ENCODE assay signal across 22 mouse cellular contexts in genomic region chr3:145521528-145522080, GRCm38 (mm10). TPM values are rescaled to one million over a fixed set of nuclear protein-coding genes. Genes with fewer than 3 reads are reported as not detected.
DNase-seq lines count a peak whose midpoint lies in the region; ATAC-seq and TF ChIP-seq lines count a peak whose summit lies in the region.
"Had no signal": no experiment of that assay in that cellular context is flagged by ENCODE, and none has a peak within 500 bp of the region (broad histone marks: within the 10 kb centered on the region; RNA-seq: fewer than 3 reads in every experiment).

No protein-coding gene starts in this region.

- H3K4me3 ChIP-seq in embryonic facial prominence, embryonic 13.5 days, result no peak overlapping the region
- no peak overlapping the region for H3K4me3 ChIP-seq in embryonic facial prominence, embryonic 10.5 days
- no peak overlapping the region for H3K4me3 ChIP-seq in myocyte
- H3K4me3 ChIP-seq: forebrain, embryonic 13.5 days; heart, adult 2 months; heart, embryonic 15.5 days; hindbrain, embryonic 15.5 days had no signal

- H3K36me3 ChIP-seq in embryonic facial prominence, embryonic 13.5 days, result no peaks in the 10 kb centered on the region
- no peaks in the 10 kb centered on the region for H3K36me3 ChIP-seq in embryonic facial prominence, embryonic 10.5 days (replicated peaks)
- H3K36me3 ChIP-seq in myocyte (ENCODE audit: control insufficient read depth, insufficient read depth), result no peaks in the 10 kb centered on the region
- H3K36me3 ChIP-seq: heart, embryonic 15.5 days; hindbrain, embryonic 15.5 days had no signal

- H3K27me3 ChIP-seq in embryonic facial prominence, embryonic 13.5 days, result no peaks in the 10 kb centered on the region
- no peaks in the 10 kb centered on the region for H3K27me3 ChIP-seq in embryonic facial prominence, embryonic 10.5 days (replicated peaks; ENCODE audit: low read depth, poor library complexity, severe bottlenecking)
- H3K27me3 ChIP-seq in myocyte (ENCODE audit: control insufficient read depth, insufficient read depth, insufficient read length), result no peaks in the 10 kb centered on the region
- H3K27me3 ChIP-seq: CH12.LX; forebrain, embryonic 13.5 days; heart, embryonic 15.5 days; hindbrain, embryonic 15.5 days had no signal

- no peak overlapping the region for H3K4me2 ChIP-seq in embryonic facial prominence, embryonic 13.5 days
- peak overlapping the region; percentile 63 for H3K4me2 ChIP-seq in myocyte (ENCODE audit: low read depth)
- H3K4me2 ChIP-seq: forebrain, embryonic 13.5 days; heart, embryonic 11.5 days; heart, embryonic 15.5 days; hindbrain, embryonic 15.5 days had no signal

- no peaks in the 10 kb centered on the region for H3K79me2 ChIP-seq in myocyte (ENCODE audit: control insufficient read depth, insufficient read depth)

- ATAC-seq in embryonic facial prominence, embryonic 13.5 days (ENCODE audit: insufficient number of reproducible peaks, insufficient read depth, low FRiP score, low TSS enrichment, low read depth), result no peak
- ATAC-seq in megakaryocyte, adult 5-6 weeks (ENCODE audit: poor library complexity, severe bottlenecking), result no peak
- ATAC-seq: activated CD4-positive, CD25-positive, alpha-beta regulatory T cell, adult 4 months; forebrain, embryonic 13.5 days; forebrain, postnatal 0 days; intestine, embryonic 16.5 days had no signal

- H3K9ac ChIP-seq in embryonic facial prominence, embryonic 13.5 days, result no peak overlapping the region
- H3K9ac ChIP-seq: forebrain, embryonic 13.5 days; forebrain, postnatal 0 days; heart, embryonic 15.5 days; hindbrain, embryonic 15.5 days had no signal

- WGBS in embryonic facial prominence, embryonic 13.5 days, result 28% methylated on average over 7 of the region's 7 CpGs
- 67% methylated on average over 7 of the region's 7 CpGs for WGBS in embryonic facial prominence, embryonic 10.5 days

- no peak for TF ChIP-seq POLR2A in myocyte (IDR thresholded peaks at IDR 0.05; ENCODE audit: insufficient read length, low read depth)

- DNase-seq in embryonic facial prominence, embryonic 10.5 days (ENCODE audit: low spot score), result no peak
- peak; percentile 82 for DNase-seq in 3T3-L1 (ENCODE audit: low read depth, low spot score)
- DNase-seq in NIH3T3 (ENCODE audit: low read depth), result peak; percentile 60
- no peak for DNase-seq in urinary bladder, adult 18-20 months (ENCODE audit: low spot score in 2 of 2)
- DNase-seq: adrenal gland, postnatal 14 days; cerebellum, adult 11-12 months; cerebellum, adult 9-11 months; cerebellum, postnatal 36 days; forebrain, postnatal 0 days; gastrocnemius, postnatal 14 days; heart, adult 2 months; heart, postnatal 14 days had no signal

- peaks cover 3% of the 10 kb centered on the region; the same call in 1 of the 2 replicates for H3K9me3 ChIP-seq in embryonic facial prominence, embryonic 13.5 days
- H3K9me3 ChIP-seq in embryonic facial prominence, embryonic 10.5 days, result peaks cover 2% of the 10 kb centered on the region; the same call in 1 of the 2 replicates
- H3K9me3 ChIP-seq: forebrain, embryonic 13.5 days; heart, embryonic 15.5 days; hindbrain, embryonic 15.5 days had no signal

- H3ac ChIP-seq in myocyte (ENCODE audit: control insufficient read depth, insufficient read length), result no peak overlapping the region

- peaks cover 6% of the 10 kb centered on the region for H3K4me1 ChIP-seq in embryonic facial prominence, embryonic 13.5 days
- H3K4me1 ChIP-seq in embryonic facial prominence, embryonic 10.5 days, result peaks cover 13% of the 10 kb centered on the region
- H3K4me1 ChIP-seq: forebrain, embryonic 13.5 days; hindbrain, embryonic 15.5 days had no signal

- 0 out of 2 replicates have a peak overlapping the region, but pooled peaks have one; percentile 24 for H3K27ac ChIP-seq in embryonic facial prominence, embryonic 13.5 days
- no peak overlapping the region for H3K27ac ChIP-seq in embryonic facial prominence, embryonic 10.5 days (replicated peaks)
- H3K27ac ChIP-seq: forebrain, embryonic 13.5 days; heart, adult 2 months; heart, embryonic 15.5 days; hindbrain, embryonic 15.5 days had no signal

TF ChIP-seq in myocyte, 11 proteins besides CTCF, POLR2A, EP300 and RAD21:
- TF ChIP-seq USF1 (IDR thresholded peaks at IDR 0.05; ENCODE audit: low read depth) (no peak), E2F4 (IDR thresholded peaks at IDR 0.05; ENCODE audit: insufficient read depth) (no peak), MAX (IDR thresholded peaks at IDR 0.05; ENCODE audit: low read depth) (no peak), SRF (IDR thresholded peaks at IDR 0.05; ENCODE audit: control insufficient read depth, insufficient read length, low read depth) (no peak)
TF ChIP-seq in myocyte: peak in this region for 0.

RNA-seq across cellular contexts. Expression of gene Znhit6, which starts 54.4 kb away (rescaled TPM):
- polyA plus RNA-seq in embryonic facial prominence, embryonic 13.5 days (2015; fragmentation: Nextera tagmentation; extraction: Ambion mirVana), result 50.3 and 50.5 TPM in 2 replicates
- polyA plus RNA-seq in embryonic facial prominence, embryonic 10.5 days (2016; fragmentation: Nextera tagmentation; extraction: Ambion mirVana), result 49.8 and 51.8 TPM in 2 replicates
- polyA plus RNA-seq in myocyte (2012; fragmentation: generic; extraction: Trizol), result 20.6 TPM
- total RNA-seq in megakaryocyte, adult 5-6 weeks (2015), result 14.0 and 20.3 TPM in 2 replicates
- total RNA-seq in megakaryocyte, adult 5-6 weeks (2017), result 11.4 and 13.8 TPM in 2 replicates

Comparison
In these comparisons a context has a peak if more than half of its experiments do, and no peak if none do; other contexts are left out.
1. DNase-seq: peak in 3T3-L1 (single experiment) and NIH3T3 (single experiment); none in embryonic facial prominence, embryonic 10.5 days (single experiment) and urinary bladder, adult 18-20 months (0 of 2).